Mouse (Mus musculus) heart, embryonic 16.5 days (tissue): Measurements from ENCODE around the gene Rai1. TPM values are rescaled to one million over a fixed set of nuclear protein-coding genes. Genes with fewer than 3 reads are reported as not detected.
A peak's percentile ranks its signal among the peaks of the same experiment; 100 is the strongest.

Source experiments
- ATAC-seq: fragments of 200-750 bp; cut with Nextera tagmentation; replicated peaks from 2 replicates; pipeline ENCODE4 v1.8.0; 2017; ENCODE audit warnings: moderate number of reproducible peaks; ENCODE audit not compliant: insufficient read depth, low FRiP score; ENCODE audit errors: extremely low read depth
- H3K27ac ChIP-seq: fragments of 300-500 bp; sonication (generic); 2 replicates; pipeline ENCODE4 v1.5.1; 2014; ENCODE audit warnings: mild to moderate bottlenecking, low read length, control low read depth, moderate library complexity
- H3K27me3 ChIP-seq: fragments of 300-500 bp; sonication (generic); 2 replicates; pipeline ENCODE4 v1.6.1; 2014; ENCODE audit warnings: low read length, mixed read lengths; ENCODE audit not compliant: control insufficient read depth, insufficient read depth
- H3K36me3 ChIP-seq: fragments of 300-500 bp; sonication (generic); 2 replicates; pipeline ENCODE4 v1.6.1; 2014; ENCODE audit not compliant: control insufficient read depth, insufficient read depth
- H3K4me1 ChIP-seq: fragments of 300-500 bp; sonication (generic); 2 replicates; pipeline ENCODE4 v1.6.1; 2014; ENCODE audit warnings: low read length, mixed read lengths; ENCODE audit not compliant: control insufficient read depth, insufficient read depth
- H3K4me2 ChIP-seq: fragments of 300-500 bp; sonication (generic); 2 replicates; pipeline ENCODE4 v1.6.1; 2014; ENCODE audit warnings: low read depth, mild to moderate bottlenecking, control low read depth, low read length
- H3K4me3 ChIP-seq: fragments of 300-500 bp; sonication (generic); 2 replicates; pipeline ENCODE4 v1.5.1; 2014; ENCODE audit warnings: mild to moderate bottlenecking, control low read depth, low read length
- H3K9ac ChIP-seq: fragments of 300-500 bp; sonication (generic); 2 replicates; pipeline ENCODE4 v1.6.1; 2014; ENCODE audit warnings: low read length, control low read depth
- H3K9me3 ChIP-seq: fragments of 300-500 bp; sonication (generic); replicated peaks from 2 replicates; pipeline ENCODE4 v1.6.1; 2016; ENCODE audit warnings: low read length; ENCODE audit not compliant: control insufficient read depth
- WGBS: fragments of 180-500 bp; shearing (Covaris S2); extraction: QIAGEN DNeasy Blood & Tissue Kit; methylation state at CpG from one replicate; pipeline ENCODE4 v1.1.7; 2014; 5-methylcytosine and 5-hydroxymethylcytosine counted together
- polyA plus RNA-seq: library from polyadenylated mRNA; unstranded; fragments of >200 nt; fragmentation: Nextera tagmentation; extraction: Ambion mirVana; gene quantifications from 2 replicates; pipeline ENCODE4 v1.2.1, GENCODE M21; 2015

Gene Rai1
- polyA plus RNA-seq, 1 experiment from 2014 or later = 15.7 TPM

DNA sequence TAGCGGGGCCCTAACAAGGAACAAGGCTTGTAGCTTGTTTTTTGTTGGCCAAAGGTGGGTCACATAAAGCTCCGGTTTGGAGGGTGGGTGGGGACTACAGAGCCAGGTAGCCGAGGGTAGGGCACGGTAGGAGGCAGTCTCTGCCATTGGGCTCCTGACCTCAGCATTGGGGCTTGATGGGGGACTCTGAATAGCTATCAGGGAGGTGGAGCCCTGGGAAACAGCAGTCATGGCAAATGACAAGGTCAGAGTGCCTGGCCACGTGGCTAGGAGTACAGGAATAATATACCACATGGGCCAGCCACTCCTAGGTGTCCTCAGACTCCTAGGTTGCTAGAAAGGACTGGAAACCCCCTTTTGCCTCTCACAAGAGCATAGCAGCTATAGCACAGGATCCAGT is 91.5 kb downstream of the Rai1 start:
- peaks cover 8% of the 10 kb centered on the region for H3K4me1 ChIP-seq
- peaks cover 45% of the 10 kb centered on the region for H3K36me3 ChIP-seq
- H3K4me3 ChIP-seq = no peak overlapping the region
- no peaks in the 10 kb centered on the region for H3K27me3 ChIP-seq
- peaks cover 6% of the 10 kb centered on the region; the same call in 1 of the 2 replicates for H3K9me3 ChIP-seq
- no peak overlapping the region for H3K27ac ChIP-seq
- H3K4me2 ChIP-seq = no peak overlapping the region
- no peak for ATAC-seq
- H3K9ac ChIP-seq = no peak overlapping the region
- WGBS = 68% methylated on average over 5 of the region's 5 CpGs

GRCm38 (mm10) chr11:60197998-60198619 is 93.3 kb downstream of the Rai1 start:
- peaks cover 63% of the 10 kb centered on the region for H3K36me3 ChIP-seq
- H3K9me3 ChIP-seq = peaks cover 6% of the 10 kb centered on the region; the same call in 1 of the 2 replicates
- ATAC-seq = no peak
- H3K4me2 ChIP-seq = no peak overlapping the region
- H3K9ac ChIP-seq = no peak overlapping the region
- no peaks in the 10 kb centered on the region for H3K27me3 ChIP-seq
- H3K4me3 ChIP-seq = no peak overlapping the region
- no peak overlapping the region for H3K27ac ChIP-seq
- 76% methylated on average over 24 of the region's 24 CpGs for whole genome bisulfite sequencing
- H3K4me1 ChIP-seq = peaks cover 8% of the 10 kb centered on the region

DNA sequence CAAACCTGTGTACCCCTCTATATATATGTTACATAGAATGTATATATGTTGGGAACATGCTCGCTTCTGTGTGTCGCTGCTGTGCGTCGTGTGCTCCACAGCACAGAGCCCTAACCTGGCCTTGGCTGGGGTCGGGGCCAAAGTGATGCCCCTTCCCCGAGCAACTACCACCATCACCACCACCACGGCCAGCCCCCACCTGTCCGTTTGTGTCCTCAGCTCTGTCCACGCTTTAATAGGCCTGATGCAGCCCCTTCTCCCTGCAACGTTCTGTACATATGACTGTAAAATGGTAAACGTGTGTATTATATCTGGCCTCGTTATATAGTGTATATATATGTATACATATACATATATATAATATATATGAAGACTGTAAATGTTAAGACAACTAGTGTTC is 93.8 kb downstream of the Rai1 start:
- no peak overlapping the region for H3K4me3 ChIP-seq
- 83% methylated on average over 12 of the region's 12 CpGs for WGBS
- ATAC-seq = no peak

GRCm38 (mm10) chr11:60199702-60200184 is 94.9 kb downstream of the Rai1 start:
- H3K9ac ChIP-seq = no peak overlapping the region
- WGBS = 13% methylated on average over 18 of the region's 18 CpGs
- peak; percentile 68 for ATAC-seq

More for the DNA sequence above, 93.8 kb downstream of the Rai1 start:
- Histone ChIP-seq H3K27ac (no peak overlapping the region), H3K27me3 (no peaks in the 10 kb centered on the region), H3K9ac (no peak overlapping the region), H3K9me3 (peaks cover 6% of the 10 kb centered on the region; the same call in 1 of the 2 replicates), H3K4me2 (no peak overlapping the region), H3K36me3 (peaks cover 68% of the 10 kb centered on the region), H3K4me1 (peaks cover 8% of the 10 kb centered on the region)

GRCm38 (mm10) chr11:60200384-60200783 is 95.6 kb downstream of the Rai1 start:
- H3K27ac ChIP-seq = peak overlapping the region; percentile 9; the same call in 1 of the 2 replicates
- no peak overlapping the region for H3K9ac ChIP-seq
- peaks cover 66% of the 10 kb centered on the region for H3K36me3 ChIP-seq

More at GRCm38 (mm10) chr11:60199702-60200184, 94.9 kb downstream of the Rai1 start:
- Histone ChIP-seq H3K27me3 (no peaks in the 10 kb centered on the region), H3K4me2 (no peak overlapping the region), H3K36me3 (peaks cover 67% of the 10 kb centered on the region), H3K4me1 (peaks cover 8% of the 10 kb centered on the region), H3K9me3 (peaks cover 3% of the 10 kb centered on the region; the same call in 1 of the 2 replicates), H3K4me3 (no peak overlapping the region), H3K27ac (peak overlapping the region; percentile 9; the same call in 1 of the 2 replicates)

DNA sequence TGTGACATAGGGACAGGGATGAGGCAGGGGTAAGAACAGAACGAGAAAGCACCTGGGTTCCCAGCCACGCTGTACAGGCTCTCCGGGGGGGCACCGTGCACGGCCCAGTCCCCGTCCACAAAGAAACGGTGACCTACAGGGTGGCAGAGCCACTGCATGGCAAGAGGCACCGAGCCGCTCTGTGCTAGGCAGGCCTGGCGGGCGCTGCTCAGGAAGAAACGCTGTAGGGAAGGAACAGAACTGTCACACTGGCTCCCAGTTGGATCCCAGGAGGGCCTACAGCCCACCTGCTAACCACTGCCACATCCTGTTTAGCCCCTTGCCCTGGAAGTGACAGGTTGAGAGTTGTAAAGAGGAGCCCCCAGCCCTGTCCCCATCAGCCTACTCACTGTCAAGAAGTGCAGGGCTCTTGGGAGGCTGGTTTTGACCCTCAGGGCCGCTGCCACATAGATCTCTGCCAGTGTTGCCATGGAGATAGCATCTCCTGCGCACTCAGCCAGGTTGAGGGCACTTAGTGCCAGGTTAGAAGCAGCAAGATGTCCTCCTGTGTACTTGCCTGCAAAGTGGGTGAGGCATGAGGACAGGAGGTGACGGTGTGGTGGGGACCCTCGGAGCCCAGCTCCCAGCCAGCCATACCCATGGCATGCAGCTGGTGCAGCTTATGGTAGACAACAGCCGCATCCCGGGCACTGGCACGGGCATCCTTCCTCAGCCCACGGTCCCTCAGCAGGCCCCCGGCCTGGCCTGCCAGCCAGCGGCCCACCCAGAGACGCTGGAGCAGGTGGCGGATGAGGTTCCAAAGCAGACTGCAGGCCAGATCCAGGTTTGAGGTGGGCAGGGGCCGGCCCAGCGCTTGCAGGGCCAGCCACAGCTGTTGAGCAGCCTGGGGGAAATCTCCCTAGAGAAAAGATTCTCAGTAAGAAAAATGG is 98.2 kb downstream of the Rai1 start:
- Histone ChIP-seq H3K9me3 (no peaks in the 10 kb centered on the region), H3K27me3 (no peaks in the 10 kb centered on the region), H3K27ac (no peak overlapping the region), H3K9ac (no peak overlapping the region), H3K4me2 (no peak overlapping the region), H3K36me3 (peaks cover 66% of the 10 kb centered on the region), H3K4me3 (no peak overlapping the region), H3K4me1 (peaks cover 10% of the 10 kb centered on the region)
- no peak for ATAC-seq
- 89% methylated on average over 26 of the region's 26 CpGs for WGBS

More at GRCm38 (mm10) chr11:60200384-60200783, 95.6 kb downstream of the Rai1 start:
- 82% methylated on average over 11 of the region's 11 CpGs for WGBS
- Histone ChIP-seq H3K4me3 (no peak overlapping the region), H3K4me2 (no peak overlapping the region), H3K27me3 (no peaks in the 10 kb centered on the region), H3K4me1 (peaks cover 8% of the 10 kb centered on the region), H3K9me3 (no peaks in the 10 kb centered on the region)
- no peak for ATAC-seq

DNA sequence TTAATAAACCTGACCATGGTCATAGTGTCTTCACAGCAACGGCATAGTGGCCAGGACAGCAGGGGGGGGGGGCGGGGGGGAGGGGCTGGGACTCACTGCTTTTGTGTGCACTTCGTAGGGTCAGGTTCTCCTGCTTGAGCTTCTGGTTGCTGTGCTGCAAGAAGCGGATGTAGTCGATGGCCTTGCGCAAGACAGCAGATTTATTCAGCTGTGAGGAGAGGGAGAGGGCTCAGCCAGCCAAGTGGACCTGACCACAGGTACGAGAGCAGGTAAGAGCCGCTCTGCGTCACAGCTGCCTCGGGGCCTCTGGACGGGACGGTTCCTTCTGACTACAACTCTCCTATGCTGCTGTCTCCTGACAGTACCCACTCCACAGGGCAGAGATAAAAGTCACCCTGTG is 100.2 kb downstream of the Rai1 start:
- peaks cover 27% of the 10 kb centered on the region for H3K4me1 ChIP-seq
- H3K4me2 ChIP-seq = no peak overlapping the region
- no peak overlapping the region for H3K27ac ChIP-seq

DNA sequence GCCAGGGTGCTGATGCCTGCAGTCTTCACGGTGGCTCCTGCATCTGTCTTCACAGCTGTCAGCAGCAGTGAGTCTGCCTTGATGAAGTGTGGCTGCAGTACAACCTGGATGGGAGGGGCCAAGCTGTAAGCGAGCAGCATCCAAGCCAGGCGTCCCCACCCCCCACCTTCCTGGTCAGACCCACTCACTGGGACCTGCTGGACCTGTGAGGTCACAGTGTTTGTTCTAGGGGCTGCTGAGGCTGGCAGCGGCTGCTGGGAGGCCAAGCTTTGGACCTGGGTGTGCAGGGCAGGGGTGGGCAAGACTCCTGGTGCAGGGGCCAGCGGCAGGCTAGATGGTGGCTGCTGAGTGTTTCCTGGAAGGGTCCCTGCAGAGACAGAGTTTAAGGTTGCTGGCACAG is 101.4 kb downstream of the Rai1 start:
- H3K9ac ChIP-seq = no peak overlapping the region
- no peak overlapping the region for H3K4me3 ChIP-seq
- H3K4me1 ChIP-seq = peaks cover 32% of the 10 kb centered on the region
- H3K36me3 ChIP-seq = peaks cover 47% of the 10 kb centered on the region
- H3K9me3 ChIP-seq = no peaks in the 10 kb centered on the region
- no peaks in the 10 kb centered on the region for H3K27me3 ChIP-seq
- no peak for ATAC-seq
- H3K27ac ChIP-seq = no peak overlapping the region
- 57% methylated on average over 5 of the region's 5 CpGs for WGBS
- no peak overlapping the region for H3K4me2 ChIP-seq

More for the DNA sequence above, 100.2 kb downstream of the Rai1 start:
- ATAC-seq = no peak
- H3K27me3 ChIP-seq = no peaks in the 10 kb centered on the region
- peaks cover 58% of the 10 kb centered on the region for H3K36me3 ChIP-seq
- H3K9me3 ChIP-seq = no peaks in the 10 kb centered on the region
- H3K4me3 ChIP-seq = no peak overlapping the region
- no peak overlapping the region for H3K9ac ChIP-seq
- WGBS = 81% methylated on average over 11 of the region's 12 CpGs
